Mouse (Mus musculus): ENCODE data around the gene Ascl5. TPM values are rescaled to one million over a fixed set of nuclear protein-coding genes. Genes with fewer than 3 reads are reported as not detected.

Gene Ascl5
- polyA plus RNA-seq, 1 experiment from 2014 or later = not detected

DNA sequence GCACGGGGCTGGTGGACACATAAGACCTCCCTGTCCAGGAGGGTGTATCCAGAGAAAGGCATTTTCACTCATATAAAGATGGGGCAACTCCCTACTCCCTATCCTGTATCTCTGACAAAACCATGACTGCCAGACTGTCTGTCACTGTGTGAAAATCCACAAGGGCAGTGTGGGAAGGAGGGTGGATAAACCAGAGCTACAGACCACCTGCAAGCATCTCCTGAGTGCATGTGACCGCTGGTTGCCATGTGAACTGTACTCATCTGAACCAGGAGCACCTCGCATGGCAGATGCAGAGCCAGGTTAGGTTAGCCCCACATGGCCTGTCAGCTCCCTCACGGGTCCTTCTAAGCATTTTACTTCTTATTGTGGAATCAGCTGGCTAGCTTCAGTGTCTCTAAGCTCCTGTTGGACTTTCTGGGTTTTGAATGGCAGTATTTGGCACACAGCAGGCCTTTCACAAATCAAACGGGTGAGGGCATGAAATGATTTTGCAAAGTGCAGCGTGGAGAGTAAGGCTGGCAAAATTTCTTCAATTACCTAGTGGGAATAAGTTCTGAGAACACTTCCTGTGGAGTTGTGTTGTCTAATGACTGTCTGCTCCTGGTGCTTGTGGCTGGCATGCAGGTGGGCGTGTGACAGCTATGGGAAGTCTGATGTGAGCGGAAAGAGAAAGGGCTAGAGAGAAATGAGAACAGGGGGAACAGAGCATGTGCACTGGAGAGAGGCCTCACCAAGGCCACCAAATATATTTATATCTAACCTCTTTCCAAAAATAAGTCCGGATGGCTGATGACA, 39.0 kb downstream of the Ascl5 start:
- Histone ChIP-seq H3K27me3 (ENCODE audit: control insufficient read depth, insufficient read depth, low read length) (no peaks in the 10 kb centered on the region), H3K36me3 (ENCODE audit: control insufficient read depth, insufficient read depth, low read length) (no peaks in the 10 kb centered on the region), H3K9me3 (ENCODE audit: control insufficient read depth, low read length) (no peaks in the 10 kb centered on the region), H3K4me1 (ENCODE audit: control insufficient read depth, insufficient read depth, low read length) (no peaks in the 10 kb centered on the region), H3K9ac (ENCODE audit: low read length) (no peak overlapping the region), H3K4me3 (ENCODE audit: low read depth, low read length) (no peak overlapping the region), H3K27ac (ENCODE audit: low read depth, low read length) (no peak overlapping the region), H3K4me2 (ENCODE audit: low read depth) (no peak overlapping the region)
- DNase-seq (ENCODE audit: low spot score) (no peak), ATAC-seq (ENCODE audit: insufficient read depth, low FRiP score, low TSS enrichment) (no peak)
- WGBS = 83% methylated on average over 9 of the region's 9 CpGs

GRCm38 (mm10) chr1:136093726-136094125, 43.1 kb downstream of the Ascl5 start:
- Histone ChIP-seq H3K27me3 (ENCODE audit: control insufficient read depth, insufficient read depth, low read length) (no peaks in the 10 kb centered on the region), H3K27ac (ENCODE audit: low read depth, low read length) (no peak overlapping the region), H3K4me2 (ENCODE audit: low read depth) (no peak overlapping the region), H3K36me3 (ENCODE audit: control insufficient read depth, insufficient read depth, low read length) (no peaks in the 10 kb centered on the region), H3K4me1 (ENCODE audit: control insufficient read depth, insufficient read depth, low read length) (no peaks in the 10 kb centered on the region), H3K9me3 (ENCODE audit: control insufficient read depth, low read length) (no peaks in the 10 kb centered on the region), H3K4me3 (ENCODE audit: low read depth, low read length) (no peak overlapping the region), H3K9ac (ENCODE audit: low read length) (no peak overlapping the region)
- WGBS = 76% methylated on average over 3 of the region's 3 CpGs
- ATAC-seq (ENCODE audit: insufficient read depth, low FRiP score, low TSS enrichment) (no peak), DNase-seq (ENCODE audit: low spot score) (no peak)

DNA sequence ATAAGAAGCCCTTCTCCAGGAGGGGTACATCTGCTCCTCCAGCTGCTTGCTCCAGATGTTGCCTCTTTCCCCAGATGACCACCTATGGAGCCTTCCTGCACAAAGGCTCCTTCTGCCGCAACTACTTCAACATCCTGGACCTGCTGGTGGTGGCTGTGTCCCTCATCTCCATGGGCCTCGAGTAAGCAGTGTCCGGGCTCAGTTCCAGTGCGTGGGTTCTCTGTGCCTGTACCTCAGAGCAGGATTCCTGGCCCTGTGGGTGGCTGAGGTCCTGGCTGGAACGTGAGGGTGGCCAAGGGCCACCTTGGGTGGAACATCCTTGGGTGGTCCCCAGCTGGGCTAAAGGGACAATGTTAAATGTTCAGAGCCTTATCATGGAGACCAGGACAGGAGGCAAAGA, 44.2 kb downstream of the Ascl5 start:
- 84% methylated on average over 5 of the region's 5 CpGs for WGBS
- no peaks in the 10 kb centered on the region for H3K9me3 ChIP-seq (ENCODE audit: control insufficient read depth, low read length)
- no peak for ATAC-seq (ENCODE audit: insufficient read depth, low FRiP score, low TSS enrichment)

More for the DNA sequence above, 44.2 kb downstream of the Ascl5 start:
- Histone ChIP-seq H3K4me3 (ENCODE audit: low read depth, low read length) (no peak overlapping the region), H3K4me2 (ENCODE audit: low read depth) (no peak overlapping the region), H3K27me3 (ENCODE audit: control insufficient read depth, insufficient read depth, low read length) (no peaks in the 10 kb centered on the region), H3K9ac (ENCODE audit: low read length) (no peak overlapping the region), H3K4me1 (ENCODE audit: control insufficient read depth, insufficient read depth, low read length) (no peaks in the 10 kb centered on the region), H3K36me3 (ENCODE audit: control insufficient read depth, insufficient read depth, low read length) (no peaks in the 10 kb centered on the region), H3K27ac (ENCODE audit: low read depth, low read length) (no peak overlapping the region)
- no peak for DNase-seq (ENCODE audit: low spot score)

Other genes starting within 250 kb of the Ascl5 start
- 0.61 and 1.3 TPM in 2 replicates for gene Lad1, start 232.2 kb upstream of the Ascl5 start, polyA plus RNA-seq (2014; fragmentation: Nextera tagmentation; extraction: Ambion mirVana)
- 20.3 and 22.5 TPM in 2 replicates for gene Tnnt2, start 214.4 kb upstream of the Ascl5 start, polyA plus RNA-seq (2014; fragmentation: Nextera tagmentation; extraction: Ambion mirVana)
- gene Pkp1, start 131.6 kb upstream of the Ascl5 start, polyA plus RNA-seq (2014; fragmentation: Nextera tagmentation; extraction: Ambion mirVana) = 0.12 and 0.24 TPM in 2 replicates
- not detected in 2 replicates for gene Igfn1, start 44.5 kb upstream of the Ascl5 start, polyA plus RNA-seq (2014; fragmentation: Nextera tagmentation; extraction: Ambion mirVana)
- 64.6 and 79.4 TPM in 2 replicates for gene Tmem9, start 42.7 kb upstream of the Ascl5 start, polyA plus RNA-seq (2014; fragmentation: Nextera tagmentation; extraction: Ambion mirVana)
- gene Cacna1s, start 1.9 kb downstream of the Ascl5 start, polyA plus RNA-seq (2014; fragmentation: Nextera tagmentation; extraction: Ambion mirVana) = 0.73 and 1.2 TPM in 2 replicates
- 14.3 and 17.0 TPM in 2 replicates for gene Kif21b, start 80.6 kb downstream of the Ascl5 start, polyA plus RNA-seq (2014; fragmentation: Nextera tagmentation; extraction: Ambion mirVana)
- gene Mroh3, start 162.0 kb downstream of the Ascl5 start, polyA plus RNA-seq (2014; fragmentation: Nextera tagmentation; extraction: Ambion mirVana) = not detected in 2 replicates
- gene Inava, start 183.5 kb downstream of the Ascl5 start, polyA plus RNA-seq (2014; fragmentation: Nextera tagmentation; extraction: Ambion mirVana) = 16.5 and 17.2 TPM in 2 replicates
- gene Gpr25, start 210.1 kb downstream of the Ascl5 start, polyA plus RNA-seq (2014; fragmentation: Nextera tagmentation; extraction: Ambion mirVana) = not detected in 2 replicates